13 mouse cellular contexts compared by ENCODE assay signal in the genomic region with DNA sequence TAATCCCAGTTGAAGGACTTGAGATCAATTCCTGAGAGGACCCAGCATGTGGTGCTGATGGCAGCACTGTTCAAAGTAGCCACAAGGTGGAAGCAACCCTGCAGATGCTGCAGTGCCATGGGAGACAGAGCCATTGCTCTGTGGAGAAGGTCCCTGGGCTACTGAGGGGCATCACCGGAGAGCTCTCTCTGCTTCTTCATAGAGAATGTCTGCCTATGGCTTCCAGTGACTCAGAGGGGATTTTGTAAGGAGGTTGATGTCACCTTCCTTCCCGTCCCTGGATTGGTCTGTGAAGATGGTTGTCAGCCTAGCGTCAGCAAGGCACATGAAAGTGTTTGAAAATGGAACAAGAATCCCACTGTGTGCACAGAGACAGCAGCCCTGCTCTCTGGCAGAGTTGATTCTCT. TPM values are rescaled to one million over a fixed set of nuclear protein-coding genes. Genes with fewer than 3 reads are reported as not detected.
DNase-seq lines count a peak whose midpoint lies in the region; ATAC-seq and TF ChIP-seq lines count a peak whose summit lies in the region.
"Not testable (repeated sequence)": the region's sequence is repeated elsewhere in the genome, so short reads cannot be mapped to it uniquely, and the experiment has no call there.
"Had no signal": no experiment of that assay in that cellular context is flagged by ENCODE, and none has a peak within 500 bp of the region (broad histone marks: within the 10 kb centered on the region; RNA-seq: fewer than 3 reads in every experiment).

No protein-coding gene starts in this region.

- not testable (repeated sequence) for H3K9ac ChIP-seq in heart, postnatal 0 days (replicated peaks; ENCODE audit: low read depth, low read length); lung, embryonic 14.5 days

- H3K9me3 ChIP-seq in heart, postnatal 0 days (replicated peaks; ENCODE audit: control insufficient read depth, low read length); limb, embryonic 10.5 days (replicated peaks); lung, embryonic 14.5 days (ENCODE audit: low read depth, low read length): not testable (repeated sequence)

- ATAC-seq in heart, postnatal 0 days (ENCODE audit: insufficient read depth, low read depth) = not testable (repeated sequence)
- ATAC-seq in lung, embryonic 14.5 days (ENCODE audit: insufficient read depth) = peak; percentile 66; the same call in 1 of the 2 replicates

- peak; percentile 41 for TF ChIP-seq CTCF in heart, postnatal 0 days (IDR thresholded peaks at IDR 0.05; ENCODE audit: low read depth)
- peak; percentile 47 for TF ChIP-seq CTCF in lung, embryonic 14.5 days (IDR thresholded peaks at IDR 0.05; ENCODE audit: low read depth)

- H3K27me3 ChIP-seq in heart, postnatal 0 days (ENCODE audit: control insufficient read depth, insufficient read depth, low read length); limb, embryonic 10.5 days (ENCODE audit: low read depth, poor library complexity, severe bottlenecking); lung, embryonic 14.5 days (ENCODE audit: insufficient read depth, low read length): not testable (repeated sequence)

- TF ChIP-seq EP300 in heart, postnatal 0 days (IDR thresholded peaks at IDR 0.05; ENCODE audit: low read depth) = not testable (repeated sequence)

- H3K27ac ChIP-seq in heart, postnatal 0 days (ENCODE audit: low read depth) = not testable (repeated sequence)
- H3K27ac ChIP-seq in limb, embryonic 10.5 days = peak overlapping the region; percentile 78; the same call in 1 of the 2 replicates
- peak overlapping the region; percentile 83; the same call in 1 of the 2 replicates for H3K27ac ChIP-seq in lung, embryonic 14.5 days (ENCODE audit: low read depth)

- WGBS in heart, postnatal 0 days = 54% methylated on average over 3 of the region's 3 CpGs
- 86% methylated on average over 3 of the region's 3 CpGs for WGBS in limb, embryonic 10.5 days
- 55% methylated on average over 3 of the region's 3 CpGs for WGBS in lung, embryonic 14.5 days

- peak; percentile 2 for DNase-seq in MEL-GATA-1-ER (ENCODE audit: extremely low read depth, low read depth)
- peak; percentile 31 for DNase-seq in embryo, embryonic 10 days (ENCODE audit: low spot score)
- DNase-seq in heart, postnatal 0 days (ENCODE audit: low spot score); limb, embryonic 10.5 days (ENCODE audit: low spot score): not testable (repeated sequence)
- peak; percentile 67 for DNase-seq in kidney, adult 9 months
- peak; percentile 40 for DNase-seq in lung, embryonic 14.5 days
- peak; percentile 5 to 10 for DNase-seq in natural killer cell, adult 2 months (ENCODE audit: low spot score in 2 of 2)

- H3K4me2 ChIP-seq in heart, postnatal 0 days (ENCODE audit: low read depth, low read length); lung, embryonic 14.5 days: not testable (repeated sequence)

- not testable (repeated sequence) for H3K4me1 ChIP-seq in heart, postnatal 0 days (ENCODE audit: control insufficient read depth, insufficient read depth); lung, embryonic 14.5 days (ENCODE audit: insufficient read depth)
- H3K4me1 ChIP-seq in limb, embryonic 10.5 days = peaks cover 13% of the 10 kb centered on the region

- H3K4me3 ChIP-seq in heart, postnatal 0 days (ENCODE audit: low read depth, low read length); limb, embryonic 10.5 days; lung, embryonic 14.5 days (ENCODE audit: low read depth, low read length): not testable (repeated sequence)

- H3K36me3 ChIP-seq in heart, postnatal 0 days (replicated peaks; ENCODE audit: control insufficient read depth, insufficient read depth, low read length); limb, embryonic 10.5 days; lung, embryonic 14.5 days (ENCODE audit: insufficient read depth): not testable (repeated sequence)

RNA-seq across cellular contexts. Expression of gene Ugt1a7c, which starts 0.6 kb away (rescaled TPM):
- total RNA-seq in heart, postnatal 0 days (2014; rRNA removed; ENCODE audit: low replicate concordance) = 0.73 and 0.99 TPM in 2 replicates
- 1.8 and 1.9 TPM in 2 replicates for polyA plus RNA-seq in heart, postnatal 0 days (2015; fragmentation: Nextera tagmentation; extraction: Ambion mirVana)
- 0.30 and 0.61 TPM in 2 replicates for polyA plus RNA-seq in limb, embryonic 10.5 days (2016; fragmentation: Nextera tagmentation; extraction: Ambion mirVana)
- 1.5 and 1.7 TPM in 2 replicates for polyA plus RNA-seq in lung, embryonic 14.5 days (2014; fragmentation: Nextera tagmentation; extraction: Ambion mirVana)

RNA-seq across cellular contexts. Expression of gene Ugt1a8, which starts 6.7 kb away (rescaled TPM):
- not detected in 2 replicates for total RNA-seq in heart, postnatal 0 days (2014; rRNA removed; ENCODE audit: low replicate concordance)
- polyA plus RNA-seq in heart, postnatal 0 days (2015; fragmentation: Nextera tagmentation; extraction: Ambion mirVana) = not detected in 2 replicates
- not detected in 2 replicates for polyA plus RNA-seq in limb, embryonic 10.5 days (2016; fragmentation: Nextera tagmentation; extraction: Ambion mirVana)
- not detected in 2 replicates for polyA plus RNA-seq in lung, embryonic 14.5 days (2014; fragmentation: Nextera tagmentation; extraction: Ambion mirVana)
- total RNA-seq: heart, adult 18-20 months; heart, postnatal 4 days; left cerebral cortex, postnatal 4 days had no signal
- polyA plus RNA-seq: erythroblast, embryonic 14.5 days; midbrain, embryonic 11.5 days; neural tube, embryonic 14.5 days had no signal

RNA-seq across cellular contexts. Expression of gene Ugt1a6b, which starts 8.8 kb away (rescaled TPM):
- total RNA-seq in heart, postnatal 0 days (2014; rRNA removed; ENCODE audit: low replicate concordance) = 0.19 and 0.27 TPM in 2 replicates
- 0.14 TPM in 1 of 2 replicates, not detected in the other for polyA plus RNA-seq in heart, postnatal 0 days (2015; fragmentation: Nextera tagmentation; extraction: Ambion mirVana)
- not detected in 2 replicates for polyA plus RNA-seq in limb, embryonic 10.5 days (2016; fragmentation: Nextera tagmentation; extraction: Ambion mirVana)
- 0.38 TPM in 1 of 2 replicates, not detected in the other for polyA plus RNA-seq in lung, embryonic 14.5 days (2014; fragmentation: Nextera tagmentation; extraction: Ambion mirVana)
- total RNA-seq: left cerebral cortex, postnatal 4 days had no signal
- polyA plus RNA-seq: erythroblast, embryonic 14.5 days; midbrain, embryonic 11.5 days; neural tube, embryonic 14.5 days had no signal

RNA-seq across cellular contexts. Expression of gene Ugt1a9, which starts 23.7 kb away (rescaled TPM):
- total RNA-seq in heart, postnatal 0 days (2014; rRNA removed; ENCODE audit: low replicate concordance) = not detected in 2 replicates
- polyA plus RNA-seq in heart, postnatal 0 days (2015; fragmentation: Nextera tagmentation; extraction: Ambion mirVana) = not detected in 2 replicates
- polyA plus RNA-seq in limb, embryonic 10.5 days (2016; fragmentation: Nextera tagmentation; extraction: Ambion mirVana) = not detected in 2 replicates
- not detected in 2 replicates for polyA plus RNA-seq in lung, embryonic 14.5 days (2014; fragmentation: Nextera tagmentation; extraction: Ambion mirVana)
- total RNA-seq: heart, adult 18-20 months; heart, postnatal 4 days; left cerebral cortex, postnatal 4 days had no signal
- polyA plus RNA-seq: erythroblast, embryonic 14.5 days; midbrain, embryonic 11.5 days; neural tube, embryonic 14.5 days had no signal

RNA-seq across cellular contexts. Expression of gene Ugt1a10, which starts 39.1 kb away (rescaled TPM):
- total RNA-seq in heart, postnatal 0 days (2014; rRNA removed; ENCODE audit: low replicate concordance) = not detected in 2 replicates
- not detected in 2 replicates for polyA plus RNA-seq in heart, postnatal 0 days (2015; fragmentation: Nextera tagmentation; extraction: Ambion mirVana)
- not detected in 2 replicates for polyA plus RNA-seq in limb, embryonic 10.5 days (2016; fragmentation: Nextera tagmentation; extraction: Ambion mirVana)
- polyA plus RNA-seq in lung, embryonic 14.5 days (2014; fragmentation: Nextera tagmentation; extraction: Ambion mirVana) = not detected in 2 replicates
- total RNA-seq: heart, adult 18-20 months; heart, postnatal 4 days; left cerebral cortex, postnatal 4 days had no signal
- polyA plus RNA-seq: erythroblast, embryonic 14.5 days; midbrain, embryonic 11.5 days; neural tube, embryonic 14.5 days had no signal
